Mouse (Mus musculus): ENCODE measurements around the gene B3gnt2. TPM values are rescaled to one million over a fixed set of nuclear protein-coding genes. Genes with fewer than 3 reads are reported as not detected.

B3gnt2 gene
- 3.3 and 4.5 TPM in 2 replicates for polyA plus RNA-seq (2015; fragmentation: Nextera tagmentation; extraction: Ambion mirVana)

GRCm38 (mm10) chr11:22860335-22861227 is at the start of gene B3gnt2:
Gene B3gnt2 (minus strand): TSS chr11:22860961.
- Histone ChIP-seq H3K9me3 (no peaks in the 10 kb centered on the region), H3K4me3 (peak within 1 kb of the TSS; percentile 85), H3K9ac (peak within 1 kb of the TSS; percentile 88), H3K36me3 (no peaks in the 10 kb centered on the region), H3K27me3 (replicated peaks) (peaks cover 27% of the 10 kb centered on the region), H3K4me2 (peak within 1 kb of the TSS; percentile 100), H3K4me1 (peaks cover 17% of the 10 kb centered on the region), H3K27ac (replicated peaks) (peak within 1 kb of the TSS; percentile 85)
- WGBS = 7% methylated on average over 41 of the region's 41 CpGs
- ATAC-seq (ENCODE audit: extremely low read depth, insufficient number of reproducible peaks, low FRiP score, low TSS enrichment) = no peak

- Histone ChIP-seq H3K27ac (replicated peaks) (peak overlapping the region; percentile 63), H3K4me2 (peak overlapping the region; percentile 22; the same call in 1 of the 2 replicates), H3K4me1 (peaks cover 23% of the 10 kb centered on the region), H3K27me3 (replicated peaks) (no peaks in the 10 kb centered on the region), H3K4me3 (no peak overlapping the region), H3K36me3 (no peaks in the 10 kb centered on the region), H3K9ac (no peak overlapping the region; the same call in 1 of the 2 replicates), H3K9me3 (no peaks in the 10 kb centered on the region)
- no peak for ATAC-seq (ENCODE audit: extremely low read depth, insufficient number of reproducible peaks, low FRiP score, low TSS enrichment)
These were observed 45.7 kb upstream of the B3gnt2 start for GRCm38 (mm10) chr11:22906453-22906865.

GRCm38 (mm10) chr11:22902923-22903322 is 42.2 kb upstream of the B3gnt2 start:
- 64% methylated on average over 2 of the region's 2 CpGs for WGBS
- no peak overlapping the region for H3K4me3 ChIP-seq
- no peak overlapping the region for H3K4me2 ChIP-seq
- no peak for ATAC-seq (ENCODE audit: extremely low read depth, insufficient number of reproducible peaks, low FRiP score, low TSS enrichment)
- no peaks in the 10 kb centered on the region for H3K27me3 ChIP-seq (replicated peaks)
- peaks cover 22% of the 10 kb centered on the region for H3K36me3 ChIP-seq
- H3K9ac ChIP-seq = no peak overlapping the region
- H3K4me1 ChIP-seq = peaks cover 12% of the 10 kb centered on the region
- H3K9me3 ChIP-seq = no peaks in the 10 kb centered on the region
- no peak overlapping the region for H3K27ac ChIP-seq (replicated peaks)

GRCm38 (mm10) chr11:22900041-22900440 is 39.3 kb upstream of the B3gnt2 start:
- Histone ChIP-seq H3K4me2 (no peak overlapping the region), H3K27me3 (replicated peaks) (no peaks in the 10 kb centered on the region), H3K9me3 (no peaks in the 10 kb centered on the region), H3K36me3 (peaks cover 22% of the 10 kb centered on the region), H3K4me3 (no peak overlapping the region), H3K9ac (no peak overlapping the region), H3K27ac (replicated peaks) (no peak overlapping the region), H3K4me1 (no peaks in the 10 kb centered on the region)
- WGBS = 74% methylated on average over 3 of the region's 3 CpGs
- no peak for ATAC-seq (ENCODE audit: extremely low read depth, insufficient number of reproducible peaks, low FRiP score, low TSS enrichment)

GRCm38 (mm10) chr11:22897642-22898041 is 36.9 kb upstream of the B3gnt2 start:
- H3K4me3 ChIP-seq = no peak overlapping the region
- no peak for ATAC-seq (ENCODE audit: extremely low read depth, insufficient number of reproducible peaks, low FRiP score, low TSS enrichment)
- no peak overlapping the region for H3K4me2 ChIP-seq
- H3K27me3 ChIP-seq (replicated peaks) = no peaks in the 10 kb centered on the region
- 89% methylated on average over 4 of the region's 4 CpGs for WGBS
- no peak overlapping the region for H3K9ac ChIP-seq
- H3K36me3 ChIP-seq = peaks cover 22% of the 10 kb centered on the region
- H3K4me1 ChIP-seq = no peaks in the 10 kb centered on the region
- H3K9me3 ChIP-seq = no peaks in the 10 kb centered on the region
- H3K27ac ChIP-seq (replicated peaks) = no peak overlapping the region

- Histone ChIP-seq H3K9me3 (no peaks in the 10 kb centered on the region), H3K4me3 (no peak overlapping the region), H3K27me3 (replicated peaks) (no peaks in the 10 kb centered on the region), H3K27ac (replicated peaks) (no peak overlapping the region), H3K36me3 (peaks cover 22% of the 10 kb centered on the region), H3K4me1 (no peaks in the 10 kb centered on the region), H3K4me2 (no peak overlapping the region), H3K9ac (no peak overlapping the region)
- WGBS = 82% methylated on average over 4 of the region's 4 CpGs
- no peak for ATAC-seq (ENCODE audit: extremely low read depth, insufficient number of reproducible peaks, low FRiP score, low TSS enrichment)
These were observed 36.4 kb upstream of the B3gnt2 start for GRCm38 (mm10) chr11:22897127-22897526.

- no peaks in the 10 kb centered on the region for H3K27me3 ChIP-seq (replicated peaks)
- no peak overlapping the region for H3K4me3 ChIP-seq
- H3K36me3 ChIP-seq = no peaks in the 10 kb centered on the region
- WGBS = 67% methylated on average over 3 of the region's 3 CpGs
- no peaks in the 10 kb centered on the region for H3K9me3 ChIP-seq
- no peak for ATAC-seq (ENCODE audit: extremely low read depth, insufficient number of reproducible peaks, low FRiP score, low TSS enrichment)
- no peak overlapping the region for H3K9ac ChIP-seq
- H3K4me2 ChIP-seq = no peak overlapping the region
- H3K4me1 ChIP-seq = peaks cover 2% of the 10 kb centered on the region
- H3K27ac ChIP-seq (replicated peaks) = no peak overlapping the region
These were observed 32.3 kb upstream of the B3gnt2 start for GRCm38 (mm10) chr11:22893075-22893474.

- H3K27me3 ChIP-seq (replicated peaks) = no peaks in the 10 kb centered on the region
- no peak overlapping the region for H3K4me2 ChIP-seq
- H3K9ac ChIP-seq = no peak overlapping the region
- H3K27ac ChIP-seq (replicated peaks) = no peak overlapping the region
- ATAC-seq (ENCODE audit: extremely low read depth, insufficient number of reproducible peaks, low FRiP score, low TSS enrichment) = no peak
- peaks cover 5% of the 10 kb centered on the region for H3K4me1 ChIP-seq
- H3K4me3 ChIP-seq = no peak overlapping the region
- H3K36me3 ChIP-seq = no peaks in the 10 kb centered on the region
- WGBS = 67% methylated on average over 6 of the region's 6 CpGs
- H3K9me3 ChIP-seq = no peaks in the 10 kb centered on the region
These were observed 31.7 kb upstream of the B3gnt2 start for GRCm38 (mm10) chr11:22892466-22892865.

- Histone ChIP-seq H3K27me3 (replicated peaks) (no peaks in the 10 kb centered on the region), H3K4me3 (no peak overlapping the region), H3K4me1 (peaks cover 5% of the 10 kb centered on the region), H3K4me2 (no peak overlapping the region), H3K36me3 (no peaks in the 10 kb centered on the region), H3K9ac (no peak overlapping the region), H3K27ac (replicated peaks) (no peak overlapping the region), H3K9me3 (no peaks in the 10 kb centered on the region)
- WGBS = 81% methylated on average over 7 of the region's 7 CpGs
- no peak for ATAC-seq (ENCODE audit: extremely low read depth, insufficient number of reproducible peaks, low FRiP score, low TSS enrichment)
These were observed 31.1 kb upstream of the B3gnt2 start for GRCm38 (mm10) chr11:22891876-22892275.

- Histone ChIP-seq H3K4me1 (peaks cover 5% of the 10 kb centered on the region), H3K27ac (replicated peaks) (no peak overlapping the region), H3K4me2 (no peak overlapping the region), H3K9ac (no peak overlapping the region), H3K27me3 (replicated peaks) (no peaks in the 10 kb centered on the region), H3K9me3 (no peaks in the 10 kb centered on the region), H3K4me3 (no peak overlapping the region), H3K36me3 (no peaks in the 10 kb centered on the region)
- 78% methylated on average over 9 of the region's 9 CpGs for WGBS
- no peak for ATAC-seq (ENCODE audit: extremely low read depth, insufficient number of reproducible peaks, low FRiP score, low TSS enrichment)
These were observed 30.5 kb upstream of the B3gnt2 start for GRCm38 (mm10) chr11:22891242-22891641.

- 92% methylated on average over 3 of the region's 3 CpGs for WGBS
- ATAC-seq (ENCODE audit: extremely low read depth, insufficient number of reproducible peaks, low FRiP score, low TSS enrichment) = no peak
- Histone ChIP-seq H3K9me3 (no peaks in the 10 kb centered on the region), H3K9ac (no peak overlapping the region), H3K4me3 (no peak overlapping the region), H3K27me3 (replicated peaks) (no peaks in the 10 kb centered on the region), H3K27ac (replicated peaks) (no peak overlapping the region), H3K4me1 (peaks cover 5% of the 10 kb centered on the region), H3K36me3 (no peaks in the 10 kb centered on the region), H3K4me2 (no peak overlapping the region)
These were observed 28.5 kb upstream of the B3gnt2 start for GRCm38 (mm10) chr11:22889224-22889623.

- Histone ChIP-seq H3K27me3 (replicated peaks) (no peaks in the 10 kb centered on the region), H3K27ac (replicated peaks) (no peak overlapping the region), H3K4me3 (no peak overlapping the region), H3K4me1 (peaks cover 5% of the 10 kb centered on the region), H3K4me2 (no peak overlapping the region), H3K9ac (no peak overlapping the region), H3K36me3 (no peaks in the 10 kb centered on the region), H3K9me3 (no peaks in the 10 kb centered on the region)
- ATAC-seq (ENCODE audit: extremely low read depth, insufficient number of reproducible peaks, low FRiP score, low TSS enrichment) = no peak
- WGBS = 86% methylated on average over 4 of the region's 4 CpGs
These were observed 26.2 kb upstream of the B3gnt2 start for GRCm38 (mm10) chr11:22886991-22887390.

Data from heart, embryonic 13.5 days (tissue).